Mouse (Mus musculus) kidney, adult 2 months (tissue): ENCODE data around the gene Fam19a3. TPM values are rescaled to one million over a fixed set of nuclear protein-coding genes. Genes with fewer than 3 reads are reported as not detected.
A peak's percentile ranks its signal among the peaks of the same experiment; 100 is the strongest.

Experiments used
- DNase-seq: peaks from one replicate; pipeline ENCODE4 v3.0.0; 2021
- H3K27ac ChIP-seq: fragments of 200-500 bp; 2 replicates; pipeline ENCODE4 v1.5.1; 2012; ENCODE audit warnings: low read depth, low read length, control low read depth, inconsistent platforms; ENCODE audit not compliant: insufficient read depth
- H3K27me3 ChIP-seq: fragments of 200-500 bp; replicated peaks from 2 replicates; pipeline ENCODE4 v1.6.1; 2012; ENCODE audit warnings: mild to moderate bottlenecking, moderate library complexity, low read length, inconsistent platforms; ENCODE audit not compliant: control insufficient read depth, insufficient read depth
- H3K36me3 ChIP-seq: fragments of 200-500 bp; 2 replicates; pipeline ENCODE4 v1.6.1; 2012; ENCODE audit warnings: mild to moderate bottlenecking, moderate library complexity, low read length, inconsistent platforms; ENCODE audit not compliant: control insufficient read depth, insufficient read depth
- H3K4me1 ChIP-seq: fragments of 200-500 bp; 2 replicates; pipeline ENCODE4 v1.6.1; 2011; ENCODE audit warnings: low read length; ENCODE audit not compliant: control insufficient read depth, insufficient read depth
- H3K4me3 ChIP-seq: fragments of 200-500 bp; 2 replicates; pipeline ENCODE4 v1.5.1; 2011; ENCODE audit warnings: mild to moderate bottlenecking, low read depth, low read length, control low read depth; ENCODE audit not compliant: insufficient read depth
- CTCF ChIP-seq: fragments of 200-500 bp; conservative IDR thresholded peaks from 2 replicates; pipeline ENCODE4 v1.5.1; 2011; ENCODE audit warnings: low read depth, mild to moderate bottlenecking, control low read depth, low read length, moderate library complexity, mixed read lengths; ENCODE audit not compliant: insufficient read depth, insufficient read length
- POLR2A ChIP-seq: fragments of 200-500 bp; IDR thresholded peaks from one replicate; pipeline ENCODE4 v1.6.1; 2011; ENCODE audit warnings: low read depth, low read length, control low read depth
- WGBS: fragments of 180-500 bp; shearing (Covaris S2); methylation state at CpG from one replicate; pipeline ENCODE4 v1.1.7; 2018; 5-methylcytosine and 5-hydroxymethylcytosine counted together
- polyA plus RNA-seq: library from polyadenylated mRNA; depleted of rRNA; stranded (reverse); fragments of >200 nt; gene quantifications from 2 replicates; pipeline ENCODE4 v1.2.3, GENCODE M21; 2012; rRNA removed

Gene Fam19a3
- 0.35 and 0.45 TPM in 2 replicates for polyA plus RNA-seq

DNA sequence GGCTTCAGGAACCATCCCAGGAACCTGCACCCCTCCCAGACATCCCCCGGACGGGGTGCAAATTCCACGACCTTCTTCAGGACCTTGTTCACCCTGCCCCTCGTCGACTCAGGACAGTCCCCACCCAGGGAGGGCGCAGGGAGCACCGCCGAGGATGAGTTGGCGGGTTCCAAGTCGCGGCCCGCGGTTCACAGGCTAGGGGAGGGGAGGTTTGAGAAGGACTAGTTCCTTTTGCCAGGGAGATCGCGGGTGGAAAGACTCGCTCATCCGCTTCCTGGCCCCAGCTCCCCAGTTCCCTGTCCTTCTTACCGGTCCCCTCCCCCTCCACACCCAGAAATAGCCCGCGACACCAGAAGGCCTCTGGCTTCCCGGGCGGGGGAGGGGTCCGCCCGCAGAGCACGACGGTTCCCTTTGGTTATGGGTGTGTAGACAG, at the start of gene Fam19a3:
Gene Fam19a3 (minus strand): TSS at position 370 of the 433 bp plus-strand sequence.
- 1% methylated on average over 26 of the region's 26 CpGs for WGBS
- no peaks in the 10 kb centered on the region for H3K27me3 ChIP-seq
- DNase-seq: peak; percentile 52

DNA sequence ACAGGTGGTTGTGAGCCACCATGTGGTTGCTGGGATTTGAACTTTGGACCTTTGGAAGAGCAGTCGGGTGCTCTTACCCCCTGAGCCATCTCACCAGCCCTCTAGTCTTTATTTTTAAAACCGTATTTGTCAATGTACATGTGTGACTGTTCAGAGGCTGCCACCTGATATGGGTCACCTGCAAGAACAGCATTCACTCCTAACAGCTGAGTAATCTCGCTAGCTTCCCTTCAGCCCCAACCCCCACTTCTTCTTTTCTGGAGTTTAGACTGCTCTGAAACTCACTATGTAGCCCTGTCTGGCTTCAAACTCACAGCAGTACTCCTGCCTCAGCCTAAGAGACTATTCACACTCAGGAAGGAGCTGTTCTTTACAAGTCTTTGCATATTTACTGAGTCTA, 40.8 kb upstream of the Fam19a3 start:
- no peak overlapping the region for H3K4me3 ChIP-seq
- H3K27ac ChIP-seq: no peak overlapping the region
- 73% methylated on average over 3 of the region's 3 CpGs for WGBS

More for the DNA sequence above, at the start of gene Fam19a3:
- Histone ChIP-seq H3K36me3 (no peaks in the 10 kb centered on the region), H3K4me3 (peak within 1 kb of the TSS; percentile 52), H3K27ac (0 out of 2 replicates have a peak within 1 kb of the TSS, but pooled peaks have one; percentile 19), H3K4me1 (peaks cover 17% of the 10 kb centered on the region)
- TF ChIP-seq POLR2A: no peak

GRCm38 (mm10) chr3:104820426-104820825, 38.8 kb upstream of the Fam19a3 start:
- no peaks in the 10 kb centered on the region for H3K27me3 ChIP-seq
- TF ChIP-seq CTCF (no peak), POLR2A (no peak)
- no peaks in the 10 kb centered on the region for H3K36me3 ChIP-seq
- H3K4me3 ChIP-seq: no peak overlapping the region
- H3K27ac ChIP-seq: no peak overlapping the region
- 56% methylated on average over 1 of the region's 1 CpGs for WGBS
- DNase-seq: no peak
- H3K4me1 ChIP-seq: peaks cover 11% of the 10 kb centered on the region; the same call in 1 of the 2 replicates

More for the DNA sequence above, 40.8 kb upstream of the Fam19a3 start:
- H3K27me3 ChIP-seq: no peaks in the 10 kb centered on the region
- H3K4me1 ChIP-seq: peaks cover 4% of the 10 kb centered on the region; the same call in 1 of the 2 replicates
- TF ChIP-seq CTCF: no peak
- no peak for TF ChIP-seq POLR2A
- no peaks in the 10 kb centered on the region; the same call in 1 of the 2 replicates for H3K36me3 ChIP-seq
- DNase-seq: no peak

DNA sequence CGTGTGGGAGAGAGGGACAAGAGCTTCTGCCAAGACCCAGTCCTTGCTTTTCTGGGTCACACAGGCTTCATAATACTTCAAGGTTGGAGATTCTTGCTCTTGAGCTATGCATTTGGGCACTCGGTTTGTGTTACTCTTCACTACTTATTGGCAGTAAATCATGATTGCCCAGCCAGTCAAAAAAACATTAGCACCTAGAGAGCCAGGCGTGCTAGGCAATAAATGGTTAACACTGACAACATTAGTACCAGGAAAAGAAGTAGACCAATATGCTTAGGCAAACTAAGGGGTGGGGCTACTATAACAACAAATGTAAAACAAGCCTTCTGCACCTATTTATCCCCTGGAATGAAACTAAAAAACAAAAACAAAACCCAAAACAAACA, 37.1 kb upstream of the Fam19a3 start:
- no peak for TF ChIP-seq POLR2A
- TF ChIP-seq CTCF: no peak
- H3K36me3 ChIP-seq: no peaks in the 10 kb centered on the region
- H3K4me3 ChIP-seq: peak overlapping the region; percentile 93
- peak overlapping the region; percentile 85; the same call in 1 of the 2 replicates for H3K27ac ChIP-seq
- H3K27me3 ChIP-seq: no peaks in the 10 kb centered on the region
- 0% methylated on average over 3 of the region's 3 CpGs for WGBS
- peaks cover 11% of the 10 kb centered on the region; the same call in 1 of the 2 replicates for H3K4me1 ChIP-seq
- DNase-seq: peak; percentile 50

GRCm38 (mm10) chr3:104817991-104818748, 36.5 kb upstream of the Fam19a3 start, which contains the start of gene Mov10:
Gene Mov10 (minus strand): TSS chr3:104818563.
- WGBS: under 1% methylated on average over 40 of the region's 40 CpGs
- H3K27ac ChIP-seq: peak within 1 kb of the TSS; percentile 85
- no peak for TF ChIP-seq CTCF
- no peak for TF ChIP-seq POLR2A

GRCm38 (mm10) chr3:104817481-104817990, 35.9 kb upstream of the Fam19a3 start:
- H3K4me3 ChIP-seq: peak overlapping the region; percentile 93
- H3K4me1 ChIP-seq: peaks cover 11% of the 10 kb centered on the region; the same call in 1 of the 2 replicates
- peak overlapping the region; percentile 85 for H3K27ac ChIP-seq
- under 1% methylated on average over 46 of the region's 46 CpGs for WGBS
- no peaks in the 10 kb centered on the region for H3K36me3 ChIP-seq
- H3K27me3 ChIP-seq: no peaks in the 10 kb centered on the region
- TF ChIP-seq POLR2A: no peak
- no peak for TF ChIP-seq CTCF
- peak; percentile 68 for DNase-seq

More at GRCm38 (mm10) chr3:104817991-104818748, 36.5 kb upstream of the Fam19a3 start, which contains the start of gene Mov10:
- H3K4me1 ChIP-seq: peaks cover 11% of the 10 kb centered on the region; the same call in 1 of the 2 replicates
- no peaks in the 10 kb centered on the region for H3K27me3 ChIP-seq
- no peaks in the 10 kb centered on the region for H3K36me3 ChIP-seq
- H3K4me3 ChIP-seq: peak within 1 kb of the TSS; percentile 93
- peak; percentile 91 for DNase-seq

- Histone ChIP-seq H3K4me3 (no peak overlapping the region), H3K27ac (no peak overlapping the region), H3K27me3 (no peaks in the 10 kb centered on the region), H3K4me1 (peaks cover 11% of the 10 kb centered on the region; the same call in 1 of the 2 replicates), H3K36me3 (no peaks in the 10 kb centered on the region)
- no peak for DNase-seq
- 90% methylated on average over 7 of the region's 7 CpGs for WGBS
- TF ChIP-seq CTCF (no peak), POLR2A (no peak)
Measured at GRCm38 (mm10) chr3:104816130-104816529, 34.5 kb upstream of the Fam19a3 start.
